Mouse (Mus musculus): Measurements from ENCODE around the gene Omt2b. TPM values are rescaled to one million over a fixed set of nuclear protein-coding genes. Genes with fewer than 3 reads are reported as not detected.
"Not testable (repeated sequence)": the region's sequence is repeated elsewhere in the genome, so short reads cannot be mapped to it uniquely, and the experiment has no call there.

Omt2b gene
- polyA plus RNA-seq, 1 experiment from 2014 or later: not detected

GRCm38 (mm10) chr9:78360484-78360872 is 33.1 kb downstream of the Omt2b start:
- WGBS: 37% methylated on average over 2 of the region's 2 CpGs

DNA sequence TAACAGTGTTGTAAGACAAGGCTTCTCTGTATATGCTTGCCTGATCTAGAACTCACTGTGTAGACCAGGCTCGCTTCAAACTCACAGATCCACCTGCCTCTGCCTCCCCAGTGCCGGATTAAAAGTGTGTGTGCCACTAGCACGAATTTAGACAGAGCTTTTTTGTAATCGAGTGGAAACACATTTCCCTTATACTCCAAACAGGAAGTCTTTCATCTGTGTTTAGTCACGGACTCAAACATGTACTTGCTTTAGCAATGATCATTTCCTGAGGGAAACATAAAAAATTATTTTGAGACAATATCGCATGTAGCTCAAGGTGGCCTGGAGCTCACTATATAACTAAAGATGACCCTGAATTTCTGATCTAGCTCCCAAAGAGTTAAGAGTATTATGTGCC is 36.0 kb downstream of the Omt2b start:
- Histone ChIP-seq H3K4me3 (ENCODE audit: low read depth, low read length) (no peak overlapping the region), H3K4me2 (ENCODE audit: low read length) (no peak overlapping the region), H3K36me3 (ENCODE audit: control insufficient read depth, insufficient read depth, low read length) (no peaks in the 10 kb centered on the region), H3K4me1 (ENCODE audit: control insufficient read depth, insufficient read depth, low read length) (no peaks in the 10 kb centered on the region), H3K27ac (ENCODE audit: low read length) (no peak overlapping the region), H3K9ac (ENCODE audit: low read depth, low read length) (no peak overlapping the region), H3K9me3 (replicated peaks; ENCODE audit: control insufficient read depth, low read length, poor library complexity, severe bottlenecking) (no peaks in the 10 kb centered on the region), H3K27me3 (ENCODE audit: control insufficient read depth, insufficient read depth, low read depth, low read length) (no peaks in the 10 kb centered on the region)
- no peak for ATAC-seq
- WGBS: 78% methylated on average over 6 of the region's 6 CpGs

More at GRCm38 (mm10) chr9:78360484-78360872, 33.1 kb downstream of the Omt2b start:
- Histone ChIP-seq H3K4me2 (ENCODE audit: low read length) (no peak overlapping the region), H3K36me3 (ENCODE audit: control insufficient read depth, insufficient read depth, low read length) (no peaks in the 10 kb centered on the region), H3K4me3 (ENCODE audit: low read depth, low read length) (no peak overlapping the region), H3K27ac (ENCODE audit: low read length) (no peak overlapping the region), H3K27me3 (ENCODE audit: control insufficient read depth, insufficient read depth, low read depth, low read length) (no peaks in the 10 kb centered on the region), H3K9me3 (replicated peaks; ENCODE audit: control insufficient read depth, low read length, poor library complexity, severe bottlenecking) (no peaks in the 10 kb centered on the region), H3K9ac (ENCODE audit: low read depth, low read length) (no peak overlapping the region), H3K4me1 (ENCODE audit: control insufficient read depth, insufficient read depth, low read length) (no peaks in the 10 kb centered on the region)
- ATAC-seq: no peak

DNA sequence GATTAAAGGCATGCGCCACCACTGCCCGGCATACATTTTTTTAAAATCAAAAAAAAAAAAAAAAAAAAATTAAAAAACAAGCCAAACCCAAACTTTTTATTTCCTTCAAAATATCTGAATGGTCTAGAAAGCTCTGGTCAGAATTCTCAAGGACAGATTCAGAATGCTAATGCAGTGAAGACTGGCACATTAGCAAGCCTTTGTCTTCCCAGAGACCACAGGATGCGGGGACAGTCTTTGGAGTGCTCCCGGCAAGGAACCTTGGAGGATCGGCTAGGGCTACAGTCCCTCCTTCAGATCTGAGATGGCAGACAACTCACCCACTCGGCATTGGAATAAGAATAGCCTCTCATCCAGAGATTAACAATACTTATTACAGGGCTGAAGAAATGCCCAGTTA is 37.3 kb downstream of the Omt2b start:
- Histone ChIP-seq H3K36me3 (ENCODE audit: control insufficient read depth, insufficient read depth, low read length) (no peaks in the 10 kb centered on the region), H3K27me3 (ENCODE audit: control insufficient read depth, insufficient read depth, low read depth, low read length) (no peaks in the 10 kb centered on the region), H3K4me2 (ENCODE audit: low read length) (no peak overlapping the region), H3K9ac (ENCODE audit: low read depth, low read length) (no peak overlapping the region), H3K4me1 (ENCODE audit: control insufficient read depth, insufficient read depth, low read length) (no peaks in the 10 kb centered on the region), H3K9me3 (replicated peaks; ENCODE audit: control insufficient read depth, low read length, poor library complexity, severe bottlenecking) (no peaks in the 10 kb centered on the region), H3K27ac (ENCODE audit: low read length) (no peak overlapping the region), H3K4me3 (ENCODE audit: low read depth, low read length) (no peak overlapping the region)
- no peak for ATAC-seq
- WGBS: 92% methylated on average over 6 of the region's 6 CpGs

DNA sequence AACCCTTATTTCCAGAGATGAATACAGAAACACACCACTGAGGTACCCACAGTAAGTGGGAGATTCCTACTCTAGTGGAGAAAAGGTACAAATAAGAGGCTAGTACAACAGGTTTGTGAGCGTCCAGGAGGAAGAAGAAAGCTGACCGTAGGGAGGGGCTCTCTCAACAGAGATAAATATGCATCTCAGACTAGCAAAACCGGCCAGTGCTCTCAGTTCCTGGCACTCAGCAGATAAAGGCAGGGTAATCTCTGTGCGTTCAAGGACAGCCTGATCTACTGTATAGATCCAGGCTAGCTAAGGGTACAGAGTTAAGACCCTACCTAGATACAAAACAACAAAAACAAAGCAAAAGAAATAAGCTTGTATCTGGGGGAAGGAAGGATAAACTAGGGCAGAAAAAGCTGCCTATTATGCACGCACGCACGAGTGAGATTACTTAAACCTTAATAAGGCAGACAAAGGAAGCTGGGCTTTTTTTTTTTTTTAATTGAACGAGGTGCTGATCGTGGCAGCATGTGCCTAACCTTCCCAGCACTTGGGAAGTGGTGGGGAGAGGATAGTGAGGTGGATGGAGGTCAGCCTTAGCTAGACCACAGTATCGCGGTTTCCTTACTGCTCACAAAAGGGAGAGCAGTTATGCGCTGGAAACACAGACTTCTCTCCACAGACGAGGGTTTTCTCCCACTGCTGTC is 38.6 kb downstream of the Omt2b start:
- no peak overlapping the region for H3K27ac ChIP-seq (ENCODE audit: low read length)
- no peaks in the 10 kb centered on the region for H3K4me1 ChIP-seq (ENCODE audit: control insufficient read depth, insufficient read depth, low read length)
- H3K9me3 ChIP-seq (replicated peaks; ENCODE audit: control insufficient read depth, low read length, poor library complexity, severe bottlenecking): no peaks in the 10 kb centered on the region
- no peaks in the 10 kb centered on the region for H3K27me3 ChIP-seq (ENCODE audit: control insufficient read depth, insufficient read depth, low read depth, low read length)
- no peak overlapping the region for H3K4me3 ChIP-seq (ENCODE audit: low read depth, low read length)
- H3K9ac ChIP-seq (ENCODE audit: low read depth, low read length): no peak overlapping the region
- no peak for ATAC-seq
- WGBS: 63% methylated on average over 13 of the region's 13 CpGs
- H3K36me3 ChIP-seq (ENCODE audit: control insufficient read depth, insufficient read depth, low read length): no peaks in the 10 kb centered on the region
- no peak overlapping the region for H3K4me2 ChIP-seq (ENCODE audit: low read length)

GRCm38 (mm10) chr9:78367959-78368358 is 40.6 kb downstream of the Omt2b start, which contains the start of gene Dppa5a:
TSS of gene Dppa5a (minus strand) at chr9:78368177.
- H3K27ac ChIP-seq (ENCODE audit: low read length): not testable (repeated sequence)

GRCm38 (mm10) chr9:78368671-78369293 is 41.4 kb downstream of the Omt2b start:
- no peaks in the 10 kb centered on the region for H3K27me3 ChIP-seq (ENCODE audit: control insufficient read depth, insufficient read depth, low read depth, low read length)
- no peak overlapping the region for H3K4me3 ChIP-seq (ENCODE audit: low read depth, low read length)
- H3K27ac ChIP-seq (ENCODE audit: low read length): no peak overlapping the region
- no peak overlapping the region for H3K4me2 ChIP-seq (ENCODE audit: low read length)
- no peak overlapping the region for H3K9ac ChIP-seq (ENCODE audit: low read depth, low read length)
- 86% methylated on average over 3 of the region's 3 CpGs for WGBS
- no peaks in the 10 kb centered on the region for H3K4me1 ChIP-seq (ENCODE audit: control insufficient read depth, insufficient read depth, low read length)
- no peak for ATAC-seq
- no peaks in the 10 kb centered on the region for H3K9me3 ChIP-seq (replicated peaks; ENCODE audit: control insufficient read depth, low read length, poor library complexity, severe bottlenecking)
- H3K36me3 ChIP-seq (ENCODE audit: control insufficient read depth, insufficient read depth, low read length): no peaks in the 10 kb centered on the region

More at GRCm38 (mm10) chr9:78367959-78368358, 40.6 kb downstream of the Omt2b start, which contains the start of gene Dppa5a:
- H3K4me1 ChIP-seq (ENCODE audit: control insufficient read depth, insufficient read depth, low read length); ATAC-seq; H3K4me2 ChIP-seq (ENCODE audit: low read length); H3K27me3 ChIP-seq (ENCODE audit: control insufficient read depth, insufficient read depth, low read depth, low read length); H3K9me3 ChIP-seq (replicated peaks; ENCODE audit: control insufficient read depth, low read length, poor library complexity, severe bottlenecking); H3K4me3 ChIP-seq (ENCODE audit: low read depth, low read length); H3K9ac ChIP-seq (ENCODE audit: low read depth, low read length); H3K36me3 ChIP-seq (ENCODE audit: control insufficient read depth, insufficient read depth, low read length): not testable (repeated sequence)
- 90% methylated on average over 16 of the region's 16 CpGs for WGBS

DNA sequence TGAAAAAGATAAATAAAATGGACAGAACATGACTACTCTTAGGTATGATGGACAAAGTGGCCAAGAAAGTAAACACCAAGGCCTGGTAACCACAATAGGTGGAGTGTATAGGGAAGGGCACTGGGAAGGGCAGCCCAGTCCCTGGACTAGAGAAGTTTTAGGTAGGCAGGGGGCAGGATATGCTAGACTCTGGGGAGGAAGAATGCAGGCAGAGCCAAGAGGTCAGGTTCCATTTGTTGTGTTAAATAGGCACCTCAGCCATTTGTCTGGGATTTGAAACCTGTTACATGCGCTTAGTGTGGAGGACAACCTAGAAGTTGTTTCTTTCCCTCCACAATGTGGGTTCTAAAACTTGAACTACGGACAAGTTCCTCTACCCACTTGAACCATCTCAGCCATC is 42.0 kb downstream of the Omt2b start:
- no peak for ATAC-seq
- WGBS: 94% methylated on average over 2 of the region's 2 CpGs
- Histone ChIP-seq H3K4me2 (ENCODE audit: low read length) (no peak overlapping the region), H3K27me3 (ENCODE audit: control insufficient read depth, insufficient read depth, low read depth, low read length) (no peaks in the 10 kb centered on the region), H3K9me3 (replicated peaks; ENCODE audit: control insufficient read depth, low read length, poor library complexity, severe bottlenecking) (no peaks in the 10 kb centered on the region), H3K9ac (ENCODE audit: low read depth, low read length) (no peak overlapping the region), H3K36me3 (ENCODE audit: control insufficient read depth, insufficient read depth, low read length) (no peaks in the 10 kb centered on the region), H3K4me3 (ENCODE audit: low read depth, low read length) (no peak overlapping the region), H3K27ac (ENCODE audit: low read length) (no peak overlapping the region), H3K4me1 (ENCODE audit: control insufficient read depth, insufficient read depth, low read length) (no peaks in the 10 kb centered on the region)

DNA sequence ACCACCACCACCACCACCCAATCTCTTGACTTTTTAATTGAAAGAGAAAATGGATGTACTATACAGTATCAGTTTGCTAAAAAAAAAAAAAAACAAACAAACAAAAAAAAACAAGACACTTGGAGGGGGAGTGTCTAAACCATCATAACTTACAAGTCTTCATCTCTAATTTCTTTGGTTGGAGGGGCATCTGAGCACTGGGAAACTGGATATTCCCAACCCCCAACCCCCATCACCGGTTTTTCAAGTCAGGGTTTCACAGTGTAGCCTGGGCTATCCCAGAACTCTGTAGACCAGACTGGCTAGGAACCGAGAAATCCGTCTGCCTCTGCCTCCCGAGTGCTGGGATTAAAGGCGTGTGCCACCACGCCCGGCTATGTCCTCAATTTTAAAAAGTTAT is 42.4 kb downstream of the Omt2b start:
- 91% methylated on average over 7 of the region's 7 CpGs for WGBS
- no peaks in the 10 kb centered on the region for H3K4me1 ChIP-seq (ENCODE audit: control insufficient read depth, insufficient read depth, low read length)
- no peak overlapping the region for H3K27ac ChIP-seq (ENCODE audit: low read length)
- no peak overlapping the region for H3K4me3 ChIP-seq (ENCODE audit: low read depth, low read length)
- ATAC-seq: no peak
- H3K9ac ChIP-seq (ENCODE audit: low read depth, low read length): no peak overlapping the region
- no peak overlapping the region for H3K4me2 ChIP-seq (ENCODE audit: low read length)
- no peaks in the 10 kb centered on the region for H3K27me3 ChIP-seq (ENCODE audit: control insufficient read depth, insufficient read depth, low read depth, low read length)
- no peaks in the 10 kb centered on the region for H3K9me3 ChIP-seq (replicated peaks; ENCODE audit: control insufficient read depth, low read length, poor library complexity, severe bottlenecking)
- H3K36me3 ChIP-seq (ENCODE audit: control insufficient read depth, insufficient read depth, low read length): no peaks in the 10 kb centered on the region

GRCm38 (mm10) chr9:78371441-78371840 is 44.1 kb downstream of the Omt2b start:
- Histone ChIP-seq H3K4me2 (ENCODE audit: low read length) (no peak overlapping the region), H3K27ac (ENCODE audit: low read length) (no peak overlapping the region), H3K9ac (ENCODE audit: low read depth, low read length) (no peak overlapping the region), H3K27me3 (ENCODE audit: control insufficient read depth, insufficient read depth, low read depth, low read length) (no peaks in the 10 kb centered on the region), H3K4me3 (ENCODE audit: low read depth, low read length) (no peak overlapping the region), H3K9me3 (replicated peaks; ENCODE audit: control insufficient read depth, low read length, poor library complexity, severe bottlenecking) (no peaks in the 10 kb centered on the region), H3K4me1 (ENCODE audit: control insufficient read depth, insufficient read depth, low read length) (no peaks in the 10 kb centered on the region), H3K36me3 (ENCODE audit: control insufficient read depth, insufficient read depth, low read length) (no peaks in the 10 kb centered on the region)
- WGBS: 93% methylated on average over 3 of the region's 3 CpGs
- no peak for ATAC-seq

Measured in midbrain, embryonic 16.5 days (tissue).